Mouse (Mus musculus): ENCODE measurements around the gene Gtf2a2. TPM values are rescaled to one million over a fixed set of nuclear protein-coding genes. Genes with fewer than 3 reads are reported as not detected.

The Gtf2a2 gene
- polyA plus RNA-seq, 1 experiment from 2014 or later = 179 TPM

DNA sequence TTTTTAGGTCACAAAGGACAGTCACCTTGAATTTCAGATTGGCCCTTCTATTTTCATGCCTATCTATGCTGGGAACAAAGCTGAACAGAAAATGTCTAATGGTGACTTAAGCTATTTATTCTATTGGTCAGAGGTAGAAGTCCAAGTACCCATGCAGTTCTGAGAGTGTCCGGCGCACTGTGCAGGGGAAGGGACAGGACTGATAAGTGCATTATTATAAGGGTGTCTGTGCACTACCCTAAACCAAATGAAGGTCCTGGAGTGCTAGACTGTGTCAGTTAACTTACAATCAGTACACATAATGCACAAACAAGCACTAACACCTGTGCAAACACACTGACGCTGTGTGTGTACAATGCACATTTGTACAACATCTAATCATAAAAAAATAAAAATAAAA, 55.1 kb downstream of the Gtf2a2 start:
- 76% methylated on average over 3 of the region's 3 CpGs for WGBS
- Histone ChIP-seq H3K9me3 (replicated peaks; ENCODE audit: control insufficient read depth, low read length) (no peaks in the 10 kb centered on the region), H3K36me3 (ENCODE audit: control insufficient read depth, insufficient read depth, low read length) (no peaks in the 10 kb centered on the region), H3K27me3 (ENCODE audit: control insufficient read depth, insufficient read depth, low read length) (no peaks in the 10 kb centered on the region), H3K4me2 (ENCODE audit: low read depth, low read length) (no peak overlapping the region), H3K4me3 (replicated peaks; ENCODE audit: low read length) (no peak overlapping the region), H3K27ac (ENCODE audit: low read length) (no peak overlapping the region), H3K4me1 (ENCODE audit: control insufficient read depth, insufficient read depth, low read length) (peaks cover 11% of the 10 kb centered on the region), H3K9ac (ENCODE audit: low read length) (no peak overlapping the region)
- ATAC-seq (ENCODE audit: insufficient read depth, low FRiP score) = peak; percentile 35; the same call in 1 of the 2 replicates

DNA sequence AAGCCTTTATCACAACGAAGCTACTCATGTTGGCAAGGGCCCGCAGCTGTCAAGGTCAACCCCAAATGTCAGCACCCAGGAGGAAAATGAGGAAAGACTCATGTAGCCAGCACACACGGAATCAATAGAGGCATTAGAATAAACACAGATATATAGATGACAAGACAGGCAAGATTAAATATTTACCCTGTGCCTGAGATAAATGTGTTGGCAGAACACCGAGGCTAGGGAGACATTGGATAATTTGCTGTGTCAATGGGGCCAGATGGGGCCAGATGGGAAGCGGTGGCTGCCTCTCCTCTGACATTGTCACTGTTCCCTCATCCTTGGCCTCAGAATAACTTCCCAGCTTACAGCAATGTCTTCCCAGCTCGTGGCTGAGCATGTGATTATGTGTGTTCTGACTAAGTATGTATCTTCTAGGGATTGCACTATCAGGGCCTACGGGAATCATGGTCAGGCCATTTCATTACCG, 57.6 kb downstream of the Gtf2a2 start:
- H3K27me3 ChIP-seq (ENCODE audit: control insufficient read depth, insufficient read depth, low read length) = no peaks in the 10 kb centered on the region
- 29% methylated on average over 8 of the region's 8 CpGs for WGBS
- peaks cover 11% of the 10 kb centered on the region for H3K4me1 ChIP-seq (ENCODE audit: control insufficient read depth, insufficient read depth, low read length)
- H3K36me3 ChIP-seq (ENCODE audit: control insufficient read depth, insufficient read depth, low read length) = no peaks in the 10 kb centered on the region
- H3K4me3 ChIP-seq (replicated peaks; ENCODE audit: low read length) = no peak overlapping the region
- H3K27ac ChIP-seq (ENCODE audit: low read length) = peak overlapping the region; percentile 32
- H3K9me3 ChIP-seq (replicated peaks; ENCODE audit: control insufficient read depth, low read length) = no peaks in the 10 kb centered on the region
- peak; percentile 68; the same call in 1 of the 2 replicates for ATAC-seq (ENCODE audit: insufficient read depth, low FRiP score)
- H3K9ac ChIP-seq (ENCODE audit: low read length) = no peak overlapping the region
- no peak overlapping the region for H3K4me2 ChIP-seq (ENCODE audit: low read depth, low read length)

DNA sequence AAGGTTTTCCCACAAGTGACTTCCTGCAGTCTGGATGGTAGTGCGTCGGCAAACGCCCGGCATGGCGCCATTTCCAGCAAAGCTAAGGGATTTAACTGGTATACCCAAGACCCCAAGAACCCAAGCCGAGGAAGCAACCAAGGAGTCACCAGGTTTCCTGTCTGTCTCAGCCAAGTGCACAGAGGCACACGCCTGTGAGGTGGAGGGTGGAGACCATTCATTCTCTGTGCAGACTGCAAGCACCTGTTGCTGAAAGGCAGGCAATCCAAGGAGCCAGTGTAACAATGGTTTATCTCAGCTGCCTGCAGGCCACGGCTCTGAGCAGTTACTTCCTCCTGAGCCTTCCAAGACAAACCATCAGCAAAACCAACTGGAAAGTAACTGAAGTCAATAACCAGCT, 60.0 kb downstream of the Gtf2a2 start:
- H3K36me3 ChIP-seq (ENCODE audit: control insufficient read depth, insufficient read depth, low read length) = no peaks in the 10 kb centered on the region
- no peak overlapping the region for H3K4me2 ChIP-seq (ENCODE audit: low read depth, low read length)
- H3K9ac ChIP-seq (ENCODE audit: low read length) = no peak overlapping the region
- no peaks in the 10 kb centered on the region; the same call in 1 of the 2 replicates for H3K9me3 ChIP-seq (replicated peaks; ENCODE audit: control insufficient read depth, low read length)
- H3K27ac ChIP-seq (ENCODE audit: low read length) = peak overlapping the region; percentile 48
- H3K4me3 ChIP-seq (replicated peaks; ENCODE audit: low read length) = no peak overlapping the region
- ATAC-seq (ENCODE audit: insufficient read depth, low FRiP score) = peak; percentile 56; the same call in 1 of the 2 replicates
- peaks cover 11% of the 10 kb centered on the region for H3K4me1 ChIP-seq (ENCODE audit: control insufficient read depth, insufficient read depth, low read length)
- no peaks in the 10 kb centered on the region for H3K27me3 ChIP-seq (ENCODE audit: control insufficient read depth, insufficient read depth, low read length)
- WGBS = 75% methylated on average over 8 of the region's 8 CpGs

Other genes starting within 250 kb of the Gtf2a2 start
- gene Bnip2, start 23.1 kb upstream of the Gtf2a2 start, polyA plus RNA-seq (2015; fragmentation: Nextera tagmentation; extraction: Ambion mirVana) = 86.8 and 98.3 TPM in 2 replicates
- 16.9 and 28.7 TPM in 2 replicates for gene Gcnt3, start 25.5 kb downstream of the Gtf2a2 start, polyA plus RNA-seq (2015; fragmentation: Nextera tagmentation; extraction: Ambion mirVana)
- gene Fam81a, start 130.0 kb downstream of the Gtf2a2 start, polyA plus RNA-seq (2015; fragmentation: Nextera tagmentation; extraction: Ambion mirVana) = 10.3 and 11.1 TPM in 2 replicates
- 34.3 and 37.1 TPM in 2 replicates for gene Myo1e, start 194.8 kb downstream of the Gtf2a2 start, polyA plus RNA-seq (2015; fragmentation: Nextera tagmentation; extraction: Ambion mirVana)

Measured in stomach, embryonic 16.5 days (tissue).